Mouse (Mus musculus): ENCODE data around the gene Parp9.
"Not testable (repeated sequence)": the region's sequence is repeated elsewhere in the genome, so short reads cannot be mapped to it uniquely, and the experiment has no call there.

The Parp9 gene

GRCm38 (mm10) chr16:35938211-35939151, at the start of gene Parp9, which contains the start of gene Dtx3l:
Gene Parp9 (plus strand): TSS chr16:35938470.
Gene Dtx3l (minus strand): TSS chr16:35939151.
- peak; percentile 42 to 52 for DNase-seq (ENCODE audit: low spot score in 2 of 2)

- no peak for DNase-seq (ENCODE audit: low spot score in 2 of 2)
These were observed 49.4 kb upstream of the Parp9 start for GRCm38 (mm10) chr16:35888910-35889309.

GRCm38 (mm10) chr16:35890645-35891044, 47.6 kb upstream of the Parp9 start:
- DNase-seq (ENCODE audit: low spot score in 2 of 2), result no peak

- DNase-seq (ENCODE audit: low spot score in 2 of 2), result not testable (repeated sequence)
These were observed 46.7 kb upstream of the Parp9 start for GRCm38 (mm10) chr16:35891603-35892002.

GRCm38 (mm10) chr16:35894997-35895396, 43.3 kb upstream of the Parp9 start:
- no peak for DNase-seq (ENCODE audit: low spot score in 2 of 2)

- no peak for DNase-seq (ENCODE audit: low spot score in 2 of 2)
These were observed 37.7 kb upstream of the Parp9 start for GRCm38 (mm10) chr16:35900541-35900940.

GRCm38 (mm10) chr16:35903014-35903640, 35.1 kb upstream of the Parp9 start:
- no peak for DNase-seq (ENCODE audit: low spot score in 2 of 2)

GRCm38 (mm10) chr16:35904121-35904736, 34.0 kb upstream of the Parp9 start:
- DNase-seq (ENCODE audit: low spot score in 2 of 2), result no peak

GRCm38 (mm10) chr16:35905355-35905754, 32.9 kb upstream of the Parp9 start:
- no peak for DNase-seq (ENCODE audit: low spot score in 2 of 2)

GRCm38 (mm10) chr16:35905819-35906485, 32.3 kb upstream of the Parp9 start:
- DNase-seq (ENCODE audit: low spot score in 2 of 2), result no peak

- no peak for DNase-seq (ENCODE audit: low spot score in 2 of 2)
These were observed 31.4 kb upstream of the Parp9 start for GRCm38 (mm10) chr16:35906887-35907286.

GRCm38 (mm10) chr16:35907432-35908201, 30.7 kb upstream of the Parp9 start:
- no peak for DNase-seq (ENCODE audit: low spot score in 2 of 2)

GRCm38 (mm10) chr16:35911449-35911848, 26.8 kb upstream of the Parp9 start:
- no peak for DNase-seq (ENCODE audit: low spot score in 2 of 2)

- DNase-seq (ENCODE audit: low spot score in 2 of 2), result no peak
These were observed 24.7 kb upstream of the Parp9 start for GRCm38 (mm10) chr16:35913526-35913925.

GRCm38 (mm10) chr16:35914301-35914700, 24.0 kb upstream of the Parp9 start:
- no peak for DNase-seq (ENCODE audit: low spot score in 2 of 2)

- DNase-seq (ENCODE audit: low spot score in 2 of 2), result no peak
These were observed 19.3 kb upstream of the Parp9 start for GRCm38 (mm10) chr16:35918721-35919543.

GRCm38 (mm10) chr16:35921676-35922235, 16.5 kb upstream of the Parp9 start:
- no peak for DNase-seq (ENCODE audit: low spot score in 2 of 2)

GRCm38 (mm10) chr16:35922301-35922895, 15.9 kb upstream of the Parp9 start:
- DNase-seq (ENCODE audit: low spot score in 2 of 2), result no peak

- DNase-seq (ENCODE audit: low spot score in 2 of 2), result no peak
These were observed 14.6 kb upstream of the Parp9 start for GRCm38 (mm10) chr16:35923546-35924198.

Data from frontal cortex, postnatal 36 days (tissue).